8 mouse cellular contexts compared by ENCODE assay signal in the genomic region with DNA sequence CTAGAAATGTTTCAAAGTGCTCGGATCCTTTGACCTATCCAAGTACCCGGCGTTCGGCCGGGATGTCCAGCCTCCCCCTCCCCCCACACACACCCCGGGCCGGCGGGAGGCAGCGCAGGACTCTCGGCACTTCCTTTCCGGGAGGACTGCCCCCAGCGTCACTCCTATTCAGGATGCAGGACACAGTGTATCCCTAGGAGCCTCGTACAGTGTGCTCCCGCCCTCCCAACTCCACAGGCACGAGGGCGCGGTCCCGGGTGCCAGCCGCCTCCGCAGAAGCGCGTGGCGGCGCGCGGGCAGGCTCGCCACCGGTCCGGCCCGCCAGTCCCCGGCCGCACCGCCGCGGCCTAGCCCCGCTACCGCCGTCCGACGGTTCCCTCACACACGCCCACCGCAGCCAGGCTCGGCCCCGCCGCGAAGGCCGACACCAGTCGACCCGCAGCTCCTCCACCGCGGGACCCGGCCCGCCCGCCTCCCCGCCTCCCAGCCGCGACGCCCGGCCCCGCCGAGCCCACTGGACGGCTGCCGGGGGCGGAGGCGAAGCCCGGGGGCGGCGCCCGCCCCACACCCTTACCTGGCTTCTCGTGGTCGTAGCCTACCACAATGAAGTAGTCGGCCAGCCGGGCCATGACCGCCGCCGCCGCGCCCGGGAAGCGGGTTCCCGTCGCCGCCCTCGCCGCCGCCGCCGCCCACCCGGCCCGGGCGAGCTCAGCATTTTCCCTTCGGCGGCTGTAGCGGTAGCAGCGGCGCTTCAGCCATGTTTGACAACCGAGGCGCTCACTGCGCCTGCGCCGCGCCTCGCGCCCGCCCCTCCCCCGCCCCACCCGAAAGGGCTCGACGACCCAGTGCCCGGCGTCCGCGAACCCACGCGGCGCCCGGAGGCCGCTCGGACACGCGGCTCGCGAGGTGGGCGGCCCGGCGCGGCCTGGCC. TPM values are rescaled to one million over a fixed set of nuclear protein-coding genes. Genes with fewer than 3 reads are reported as not detected.
A peak's percentile ranks its signal among the peaks of the same experiment; 100 is the strongest.
DNase-seq lines count a peak whose midpoint lies in the region; ATAC-seq and TF ChIP-seq lines count a peak whose summit lies in the region.

Gene Sbf2, minus strand, starts transcription at position 790 of the 931 bp plus-strand sequence.

- H3K4me1 ChIP-seq in ES-E14 (ENCODE audit: control insufficient read depth in 2 of 2, insufficient read depth in 2 of 2, low read length in 2 of 2, poor library complexity in 1 of 2) = peaks cover 0 to 7% of the 10 kb centered on the region in 2 experiments; a peak in 2 of 4 replicates
- no peaks in the 10 kb centered on the region for H3K4me1 ChIP-seq in cerebellum, adult 2 months (ENCODE audit: control insufficient read depth, insufficient read depth, low read length)
- H3K4me1 ChIP-seq in hindbrain, embryonic 11.5 days (replicated peaks; ENCODE audit: control insufficient read depth, insufficient read depth, low read length) = peaks cover 3% of the 10 kb centered on the region; the same call in 1 of the 2 replicates

- no peaks in the 10 kb centered on the region for H3K36me3 ChIP-seq in ES-E14 (ENCODE audit: control insufficient read depth, insufficient read depth, low read length, poor library complexity, severe bottlenecking)
- no peaks in the 10 kb centered on the region for H3K36me3 ChIP-seq in hindbrain, embryonic 11.5 days (ENCODE audit: control insufficient read depth, insufficient read depth, low read length)

- peak within 1 kb of the TSS; percentile 80 for H3K9ac ChIP-seq in ES-E14 (ENCODE audit: insufficient read depth, low read depth, low read length, poor library complexity, severe bottlenecking)
- H3K9ac ChIP-seq in hindbrain, embryonic 11.5 days (ENCODE audit: low read depth, low read length) = peak within 1 kb of the TSS; percentile 90

- H3K4me3 ChIP-seq in ES-E14 (ENCODE audit: insufficient read depth in 1 of 2, low read depth in 1 of 2, low read length in 2 of 2, poor library complexity in 1 of 2, severe bottlenecking in 1 of 2) = peak within 1 kb of the TSS; percentile 79 to 97
- H3K4me3 ChIP-seq in cerebellum, adult 2 months (replicated peaks; ENCODE audit: insufficient read depth, low read depth, low read length) = peak within 1 kb of the TSS; percentile 84
- peak within 1 kb of the TSS; percentile 94 for H3K4me3 ChIP-seq in hindbrain, embryonic 11.5 days (ENCODE audit: low read depth, low read length)

- no peaks in the 10 kb centered on the region for H3K27me3 ChIP-seq in cerebellum, adult 2 months (ENCODE audit: control insufficient read depth, insufficient read depth, low read length)
- H3K27me3 ChIP-seq in hindbrain, embryonic 11.5 days (ENCODE audit: control insufficient read depth, insufficient read depth, low read length) = no peaks in the 10 kb centered on the region; the same call in 1 of the 2 replicates

- TF ChIP-seq CTCF in cerebellum, adult 2 months (IDR thresholded peaks at IDR 0.05; ENCODE audit: borderline replicate concordance, insufficient read depth, low read depth, low read length) = no peak

- WGBS in cerebellum, adult 2 months = under 1% methylated on average over 113 of the region's 127 CpGs
- under 1% methylated on average over 37 of the region's 127 CpGs for WGBS in hindbrain, embryonic 11.5 days

- ATAC-seq in hindbrain, embryonic 11.5 days (ENCODE audit: low FRiP score) = peak; percentile 94

- no peaks in the 10 kb centered on the region for H3K9me3 ChIP-seq in ES-E14 (ENCODE audit: control insufficient read depth, insufficient read depth, low read depth, low read length)
- H3K9me3 ChIP-seq in hindbrain, embryonic 11.5 days (ENCODE audit: control insufficient read depth, low read length) = no peaks in the 10 kb centered on the region

- in situ Hi-C loops in ES-E14 (cut with MboI; ENCODE audit: low sequenced_read_pairs in 2 of 2, unreplicated experiment in 2 of 2) = no loop called here

- peak within 1 kb of the TSS; percentile 84 for H3K27ac ChIP-seq in ES-E14 (ENCODE audit: insufficient read depth, low read depth, low read length, poor library complexity, severe bottlenecking)
- peak within 1 kb of the TSS; percentile 65 for H3K27ac ChIP-seq in cerebellum, adult 2 months (ENCODE audit: insufficient read depth, low read length)
- H3K27ac ChIP-seq in hindbrain, embryonic 11.5 days (ENCODE audit: low read depth, low read length) = peak within 1 kb of the TSS; percentile 96

- H3K4me2 ChIP-seq in hindbrain, embryonic 11.5 days (replicated peaks; ENCODE audit: low read depth, low read length) = peak within 1 kb of the TSS; percentile 47

- peak; percentile 27; the same call in 1 of the 2 replicates for TF ChIP-seq POLR2A in cerebellum, adult 2 months (IDR thresholded peaks at IDR 0.05; ENCODE audit: borderline replicate concordance, insufficient read depth, low read length)

- no peak for DNase-seq in ES-E14 (ENCODE audit: low read depth, low spot score)
- peak; percentile 83 to 85 for DNase-seq in cerebellum, adult 2 months
- peak; percentile 69 to 72 for DNase-seq in frontal cortex, postnatal 10 days (ENCODE audit: low spot score in 2 of 2)
- DNase-seq in hindbrain, embryonic 11.5 days (ENCODE audit: low spot score) = peak; percentile 93
- DNase-seq in layer of hippocampus, postnatal 14 days (ENCODE audit: low spot score in 2 of 2) = peak; percentile 69 to 79
- peak; percentile 92 for DNase-seq in lung, postnatal 10 days
- peak; percentile 91 for DNase-seq in retina, postnatal 1 day
- DNase-seq in urinary bladder, postnatal 14 days (ENCODE audit: low spot score) = peak; percentile 83

TF ChIP-seq in ES-E14, 5 proteins besides CTCF, POLR2A, EP300 and RAD21:
- TF ChIP-seq HCFC1 (IDR thresholded peaks at IDR 0.05; ENCODE audit: borderline replicate concordance, insufficient read depth, low read length) = peak; percentile 28; the same call in 1 of the 2 replicates
- TF ChIP-seq ZNF384 (IDR thresholded peaks at IDR 0.05; ENCODE audit: low read depth, low read length) = no peak
- no peak for TF ChIP-seq ZC3H11A (IDR thresholded peaks at IDR 0.05; ENCODE audit: borderline replicate concordance, low read depth, low read length)
- 0 out of 2 replicates have a peak, but pooled peaks have one; percentile 46 for TF ChIP-seq CHD2 (IDR thresholded peaks at IDR 0.05; ENCODE audit: low read depth, low read length)
- no peak for TF ChIP-seq MAFK (IDR thresholded peaks at IDR 0.05; ENCODE audit: insufficient read depth, low read depth, low read length)

RNA-seq across cellular contexts. Expression of gene Sbf2, which starts in this region (rescaled TPM):
- total RNA-seq in ES-E14 (2012; rRNA removed) = 17.4 and 21.6 TPM in 2 replicates
- 34.7 and 37.2 TPM in 2 replicates for polyA plus RNA-seq in cerebellum, adult 2 months (2012; rRNA removed)
- polyA plus RNA-seq in hindbrain, embryonic 11.5 days (2014; fragmentation: Nextera tagmentation; extraction: Ambion mirVana) = 39.1 and 48.9 TPM in 2 replicates
- total RNA-seq in layer of hippocampus, postnatal 14 days (2021) = 10 to 100 TPM; 76.7 to 81.4 TPM
